Mouse (Mus musculus): Measurements from ENCODE around the gene Raet1e.
A peak's percentile ranks its signal among the peaks of the same experiment; 100 is the strongest.
"Not testable (repeated sequence)": the region's sequence is repeated elsewhere in the genome, so short reads cannot be mapped to it uniquely, and the experiment has no call there.

Raet1e gene

GRCm38 (mm10) chr10:22165328-22166003 lies 7.1 kb downstream of the Raet1e start:
- DNase-seq (ENCODE audit: low spot score in 2 of 2) = not testable (repeated sequence)

- DNase-seq (ENCODE audit: low spot score in 2 of 2) = not testable (repeated sequence)
Observed at GRCm38 (mm10) chr10:22166025-22166424, 7.7 kb downstream of the Raet1e start.

- DNase-seq (ENCODE audit: low spot score in 2 of 2) = not testable (repeated sequence)
Observed at GRCm38 (mm10) chr10:22167061-22167460, 8.7 kb downstream of the Raet1e start.

GRCm38 (mm10) chr10:22169116-22169515 lies 10.7 kb downstream of the Raet1e start:
- not testable (repeated sequence) for DNase-seq (ENCODE audit: low spot score in 2 of 2)

GRCm38 (mm10) chr10:22172431-22173334 lies 14.3 kb downstream of the Raet1e start:
- DNase-seq (ENCODE audit: low spot score in 2 of 2) = not testable (repeated sequence)

- not testable (repeated sequence) for DNase-seq (ENCODE audit: low spot score in 2 of 2)
Observed at GRCm38 (mm10) chr10:22173335-22174189, 15.2 kb downstream of the Raet1e start.

GRCm38 (mm10) chr10:22174190-22174487 lies 15.8 kb downstream of the Raet1e start:
- DNase-seq (ENCODE audit: low spot score in 2 of 2) = not testable (repeated sequence)

GRCm38 (mm10) chr10:22176515-22176914 lies 18.1 kb downstream of the Raet1e start:
- not testable (repeated sequence) for DNase-seq (ENCODE audit: low spot score in 2 of 2)

GRCm38 (mm10) chr10:22191035-22191434 lies 32.7 kb downstream of the Raet1e start:
- DNase-seq (ENCODE audit: low spot score in 2 of 2) = not testable (repeated sequence)

GRCm38 (mm10) chr10:22201352-22201751 lies 43.0 kb downstream of the Raet1e start:
- DNase-seq (ENCODE audit: low spot score in 2 of 2) = not testable (repeated sequence)

GRCm38 (mm10) chr10:22202784-22203583 lies 44.6 kb downstream of the Raet1e start:
- DNase-seq (ENCODE audit: low spot score in 2 of 2) = not testable (repeated sequence)

GRCm38 (mm10) chr10:22206443-22206842 lies 48.1 kb downstream of the Raet1e start:
- DNase-seq (ENCODE audit: low spot score in 2 of 2) = not testable (repeated sequence)

- DNase-seq (ENCODE audit: low spot score in 2 of 2) = peak; percentile 48 to 62
Observed at GRCm38 (mm10) chr10:22212012-22212696, 53.8 kb downstream of the Raet1e start.

- DNase-seq (ENCODE audit: low spot score in 2 of 2) = peak in 1 of 2 experiments; percentile 1
Observed at GRCm38 (mm10) chr10:22223474-22224349, 65.3 kb downstream of the Raet1e start.

GRCm38 (mm10) chr10:22265060-22265459 lies 106.7 kb downstream of the Raet1e start:
- DNase-seq (ENCODE audit: low spot score in 2 of 2) = no peak

- DNase-seq (ENCODE audit: low spot score in 2 of 2) = not testable (repeated sequence)
Observed at GRCm38 (mm10) chr10:22270879-22271786, 112.8 kb downstream of the Raet1e start.

- DNase-seq (ENCODE audit: low spot score in 2 of 2) = peak in 1 of 2 experiments; percentile 1
Observed at GRCm38 (mm10) chr10:22272914-22273683, 114.7 kb downstream of the Raet1e start.

All from urinary bladder, postnatal 36 days (tissue).